Mouse (Mus musculus) spleen, adult 2 months (tissue): Measurements from ENCODE around the gene Afdn. TPM values are rescaled to one million over a fixed set of nuclear protein-coding genes. Genes with fewer than 3 reads are reported as not detected.
"Not testable (repeated sequence)": the region's sequence is repeated elsewhere in the genome, so short reads cannot be mapped to it uniquely, and the experiment has no call there.

Experiments used
- DNase-seq, 2 experiments: peaks; one replicate each; pipeline versions ENCODE4 v3.0.0 to v3.0.0-alpha.2; 2012 to 2021; ENCODE audit warnings: low spot score in 2 of 2, low read depth in 1 of 2
- H3K27ac ChIP-seq: fragments of 200-500 bp; 2 replicates; pipeline ENCODE4 v1.5.1; 2012; ENCODE audit warnings: low read length, inconsistent platforms; ENCODE audit not compliant: insufficient read depth
- H3K27me3 ChIP-seq: fragments of 200-500 bp; 2 replicates; pipeline ENCODE4 v1.6.1; 2012; ENCODE audit warnings: mild to moderate bottlenecking, moderate library complexity, low read length, inconsistent platforms; ENCODE audit not compliant: control insufficient read depth, insufficient read depth
- H3K36me3 ChIP-seq: fragments of 200-500 bp; 2 replicates; pipeline ENCODE4 v1.6.1; 2012; ENCODE audit warnings: mild to moderate bottlenecking, low read length, inconsistent platforms; ENCODE audit not compliant: control insufficient read depth, insufficient read depth
- H3K4me1 ChIP-seq: fragments of 200-500 bp; 2 replicates; pipeline ENCODE4 v1.6.1; 2011; ENCODE audit warnings: inconsistent platforms; ENCODE audit not compliant: control insufficient read depth, insufficient read depth, insufficient read length
- H3K4me3 ChIP-seq: fragments of 200-500 bp; 2 replicates; pipeline ENCODE4 v1.5.1; 2011; ENCODE audit warnings: mild to moderate bottlenecking, inconsistent platforms; ENCODE audit not compliant: insufficient read depth, insufficient read length; ENCODE audit errors: extremely low read depth
- CTCF ChIP-seq: fragments of 200-500 bp; IDR thresholded peaks from 2 replicates; pipeline ENCODE4 v1.5.1; 2011; ENCODE audit warnings: mild to moderate bottlenecking, inconsistent platforms; ENCODE audit not compliant: insufficient read depth, insufficient read length, insufficient replicate concordance; ENCODE audit errors: extremely low read depth
- POLR2A ChIP-seq: fragments of 200-500 bp; IDR thresholded peaks from 2 replicates; pipeline ENCODE4 v1.6.1; 2011; ENCODE audit warnings: low read depth, low read length, inconsistent platforms
- WGBS: fragments of 180-500 bp; shearing (Covaris S2); methylation state at CpG from one replicate; pipeline ENCODE4 v1.1.7; 2018; 5-methylcytosine and 5-hydroxymethylcytosine counted together
- polyA plus RNA-seq: library from polyadenylated mRNA; depleted of rRNA; stranded (reverse); fragments of >200 nt; gene quantifications from 2 replicates; pipeline ENCODE4 v1.2.3, GENCODE M21; 2012

Afdn gene
- polyA plus RNA-seq, 1 experiment = 6.3 TPM

- Histone ChIP-seq H3K27me3 (no peaks in the 10 kb centered on the region), H3K4me3 (no peak overlapping the region), H3K4me1 (no peaks in the 10 kb centered on the region), H3K27ac (no peak overlapping the region), H3K36me3 (no peaks in the 10 kb centered on the region)
- 57% methylated on average over 3 of the region's 3 CpGs for WGBS
- TF ChIP-seq POLR2A = no peak
- no peak for TF ChIP-seq CTCF
- no peak for DNase-seq
These were observed 165.6 kb downstream of the Afdn start for GRCm38 (mm10) chr17:13925931-13926330.

GRCm38 (mm10) chr17:13930421-13930820 lies 170.1 kb downstream of the Afdn start:
- Histone ChIP-seq H3K4me1 (no peaks in the 10 kb centered on the region), H3K36me3 (no peaks in the 10 kb centered on the region), H3K27me3 (no peaks in the 10 kb centered on the region), H3K4me3 (no peak overlapping the region), H3K27ac (no peak overlapping the region)
- DNase-seq = no peak
- TF ChIP-seq CTCF = no peak
- no peak for TF ChIP-seq POLR2A
- WGBS = 86% methylated on average over 9 of the region's 9 CpGs

DNA sequence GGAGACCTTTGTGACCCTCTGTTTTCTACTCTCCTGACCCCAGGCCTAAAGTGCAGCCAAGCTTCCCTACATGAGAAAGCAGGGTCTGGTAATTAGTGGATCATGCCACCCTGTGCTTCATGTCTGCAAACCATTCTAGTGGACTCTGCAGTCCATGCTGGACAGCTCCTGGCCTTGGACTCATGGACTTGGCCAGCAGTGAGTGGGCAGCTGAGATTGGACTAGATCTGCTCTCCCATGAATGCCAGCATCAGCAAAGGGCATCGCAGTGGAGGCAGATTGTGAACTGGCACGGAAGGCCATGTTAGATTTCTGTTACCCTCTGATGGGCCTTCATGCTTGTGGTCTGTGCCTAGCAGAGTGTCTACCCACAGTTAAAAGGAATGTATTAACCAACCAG lies 175.0 kb downstream of the Afdn start:
- H3K27me3 ChIP-seq, H3K4me3 ChIP-seq, H3K36me3 ChIP-seq, H3K27ac ChIP-seq, DNase-seq, H3K4me1 ChIP-seq: not testable (repeated sequence)
- 92% methylated on average over 2 of the region's 2 CpGs for WGBS

DNA sequence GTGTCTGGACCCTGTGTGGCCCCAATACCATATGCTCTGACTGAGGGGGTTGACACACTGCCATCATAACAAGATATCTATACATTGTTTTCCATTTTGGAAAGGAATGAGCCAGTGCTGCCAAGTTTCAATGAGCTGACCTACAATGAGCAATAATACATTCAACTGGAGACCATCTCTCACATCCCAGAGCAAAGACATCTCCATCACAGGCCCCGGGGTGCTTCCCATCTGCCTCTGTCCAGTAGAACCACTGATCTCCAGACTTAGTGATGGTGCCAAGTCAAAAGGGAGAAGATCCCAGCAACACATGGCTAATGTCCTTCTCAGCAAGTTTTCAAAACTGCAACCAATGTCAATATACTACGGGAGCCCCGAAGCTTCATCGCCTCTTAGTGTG lies 177.4 kb downstream of the Afdn start:
- no peak for TF ChIP-seq POLR2A
- TF ChIP-seq CTCF = no peak

GRCm38 (mm10) chr17:13938652-13939051 lies 178.3 kb downstream of the Afdn start:
- no peaks in the 10 kb centered on the region for H3K36me3 ChIP-seq
- no peak overlapping the region for H3K27ac ChIP-seq
- no peaks in the 10 kb centered on the region for H3K27me3 ChIP-seq
- H3K4me3 ChIP-seq = no peak overlapping the region
- no peaks in the 10 kb centered on the region for H3K4me1 ChIP-seq
- no peak for TF ChIP-seq CTCF
- 54% methylated on average over 3 of the region's 3 CpGs for WGBS
- DNase-seq = no peak

More for the DNA sequence above, 177.4 kb downstream of the Afdn start:
- Histone ChIP-seq H3K36me3 (no peaks in the 10 kb centered on the region), H3K27me3 (no peaks in the 10 kb centered on the region), H3K4me1 (no peaks in the 10 kb centered on the region), H3K27ac (no peak overlapping the region), H3K4me3 (no peak overlapping the region)
- 92% methylated on average over 4 of the region's 4 CpGs for WGBS
- DNase-seq = no peak

- not testable (repeated sequence) for H3K27me3 ChIP-seq, H3K36me3 ChIP-seq, H3K4me3 ChIP-seq, H3K27ac ChIP-seq, H3K4me1 ChIP-seq, DNase-seq
- whole genome bisulfite sequencing = 85% methylated on average over 2 of the region's 2 CpGs
These were observed 178.9 kb downstream of the Afdn start for GRCm38 (mm10) chr17:13939231-13939630.

- DNase-seq = no peak
- H3K36me3 ChIP-seq = no peaks in the 10 kb centered on the region
- no peaks in the 10 kb centered on the region for H3K4me1 ChIP-seq
- no peak overlapping the region for H3K27ac ChIP-seq
- WGBS = 76% methylated on average over 1 of the region's 1 CpGs
- H3K4me3 ChIP-seq = no peak overlapping the region
- H3K27me3 ChIP-seq = no peaks in the 10 kb centered on the region
- no peak for TF ChIP-seq CTCF
- no peak for TF ChIP-seq POLR2A
These were observed 180.1 kb downstream of the Afdn start for GRCm38 (mm10) chr17:13940487-13940886.

- not testable (repeated sequence) for H3K4me3 ChIP-seq, H3K36me3 ChIP-seq, H3K27me3 ChIP-seq, DNase-seq, H3K27ac ChIP-seq, H3K4me1 ChIP-seq
- 83% methylated on average over 1 of the region's 2 CpGs for WGBS
These were observed 187.7 kb downstream of the Afdn start, which contains the start of gene Gm7168 for GRCm38 (mm10) chr17:13948073-13948472. Gene Gm7168, plus strand, starts transcription at chr17:13948373.

DNA sequence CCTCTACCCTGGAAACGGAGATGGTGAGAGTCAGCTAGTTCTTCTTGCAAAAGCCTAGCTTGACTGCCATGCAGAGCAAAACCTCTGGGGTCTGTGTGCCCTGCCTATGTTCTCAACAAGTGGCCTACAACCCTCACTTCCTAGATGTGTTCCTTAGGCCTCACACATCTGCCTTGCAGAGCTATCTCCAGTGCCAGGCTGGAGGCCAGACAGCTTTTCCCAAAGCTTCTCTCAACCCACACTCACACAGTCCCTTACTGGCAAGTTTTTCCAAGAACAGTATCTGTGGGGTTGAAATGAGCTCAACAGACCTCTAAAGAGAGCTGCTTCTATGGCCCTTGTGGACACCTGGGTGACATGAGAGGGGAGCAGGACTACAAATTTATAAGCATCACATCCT lies 191.2 kb downstream of the Afdn start:
- not testable (repeated sequence) for H3K4me1 ChIP-seq, H3K4me3 ChIP-seq, H3K36me3 ChIP-seq, H3K27ac ChIP-seq, DNase-seq, H3K27me3 ChIP-seq
- 84% methylated on average over 1 of the region's 1 CpGs for WGBS
